Mouse (Mus musculus) gastrocnemius, postnatal 4 days (tissue): ENCODE measurements around the gene Gm44805. TPM values are rescaled to one million over a fixed set of nuclear protein-coding genes. Genes with fewer than 3 reads are reported as not detected.
A peak's percentile ranks its signal among the peaks of the same experiment; 100 is the strongest.
"Not testable (repeated sequence)": the region's sequence is repeated elsewhere in the genome, so short reads cannot be mapped to it uniquely, and the experiment has no call there.

Experiments
- DNase-seq, 2 experiments: peaks; one replicate each; pipeline ENCODE4 v3.0.0; 2021 to 2022; ENCODE audit warnings: low spot score in 2 of 2, mixed read lengths in 2 of 2
- total RNA-seq, 2 experiments: library from RNA; stranded (reverse); gene quantifications; 2 replicates each; pipeline ENCODE4 v1.2.3; 2021

The Gm44805 gene
- total RNA-seq, 2 experiments from 2014 or later = not detected

- no peak for DNase-seq
Observed at GRCm38 (mm10) chr7:19700299-19701068, 19.3 kb upstream of the Gm44805 start.

GRCm38 (mm10) chr7:19699827-19700148 lies 18.6 kb upstream of the Gm44805 start:
- no peak for DNase-seq

GRCm38 (mm10) chr7:19698907-19699826 lies 17.9 kb upstream of the Gm44805 start, which contains the start of gene Apoe:
TSS of gene Apoe (minus strand) at chr7:19699188.
- DNase-seq = peak in 1 of 2 experiments; percentile 34

- DNase-seq = no peak
Observed at GRCm38 (mm10) chr7:19697949-19698906, 17.0 kb upstream of the Gm44805 start.

- DNase-seq = no peak
Observed at GRCm38 (mm10) chr7:19696336-19696873, 15.2 kb upstream of the Gm44805 start.

GRCm38 (mm10) chr7:19695881-19696280 lies 14.7 kb upstream of the Gm44805 start:
- DNase-seq = no peak

GRCm38 (mm10) chr7:19695213-19695594 lies 14.0 kb upstream of the Gm44805 start:
- DNase-seq = no peak

GRCm38 (mm10) chr7:19694336-19695212 lies 13.4 kb upstream of the Gm44805 start:
- DNase-seq = no peak

GRCm38 (mm10) chr7:19693421-19693820 lies 12.2 kb upstream of the Gm44805 start:
- peak in 1 of 2 experiments; percentile 34 for DNase-seq

- DNase-seq = no peak
Observed at GRCm38 (mm10) chr7:19691873-19692865, 10.9 kb upstream of the Gm44805 start, which contains the start of gene Apoc1. TSS of gene Apoc1 (minus strand) at chr7:19692660.

- DNase-seq = no peak
Observed at GRCm38 (mm10) chr7:19691434-19691833, 10.2 kb upstream of the Gm44805 start.

- no peak for DNase-seq
Observed at GRCm38 (mm10) chr7:19690845-19691244, 9.6 kb upstream of the Gm44805 start.

GRCm38 (mm10) chr7:19688611-19689010 lies 7.4 kb upstream of the Gm44805 start:
- DNase-seq = no peak

- DNase-seq = no peak
Observed at GRCm38 (mm10) chr7:19688101-19688500, 6.9 kb upstream of the Gm44805 start.

GRCm38 (mm10) chr7:19686927-19687583 lies 5.8 kb upstream of the Gm44805 start:
- DNase-seq = not testable (repeated sequence)

- DNase-seq = no peak
Observed at GRCm38 (mm10) chr7:19686521-19686920, 5.3 kb upstream of the Gm44805 start.

- no peak for DNase-seq
Observed at GRCm38 (mm10) chr7:19685374-19685773, 4.2 kb upstream of the Gm44805 start.

- DNase-seq = no peak
Observed at GRCm38 (mm10) chr7:19683771-19684201, 2.6 kb upstream of the Gm44805 start.
